Mouse (Mus musculus) lung, embryonic 16.5 days (tissue): ENCODE data around the gene Ucn2. TPM values are rescaled to one million over a fixed set of nuclear protein-coding genes. Genes with fewer than 3 reads are reported as not detected.

Experiments used
- ATAC-seq: fragments of 200-750 bp; cut with Nextera tagmentation; 2 replicates; pipeline ENCODE4 v1.8.0; 2017; ENCODE audit warnings: low read depth, mild to moderate bottlenecking, moderate library complexity
- H3K27ac ChIP-seq: fragments of 300-500 bp; sonication (generic); 2 replicates; pipeline ENCODE4 v1.5.1; 2014; ENCODE audit warnings: mild to moderate bottlenecking, control low read depth, low read length
- H3K27me3 ChIP-seq: fragments of 300-500 bp; sonication (generic); 2 replicates; pipeline ENCODE4 v1.6.1; 2014; ENCODE audit warnings: low read depth, low read length, mixed read lengths; ENCODE audit not compliant: control insufficient read depth, insufficient read depth
- H3K36me3 ChIP-seq: fragments of 300-500 bp; sonication (generic); 2 replicates; pipeline ENCODE4 v1.6.1; 2014; ENCODE audit warnings: low read length; ENCODE audit not compliant: control insufficient read depth, insufficient read depth
- H3K4me1 ChIP-seq: fragments of 300-500 bp; sonication (generic); replicated peaks from 2 replicates; pipeline ENCODE4 v1.6.1; 2014; ENCODE audit warnings: low read length, mixed read lengths; ENCODE audit not compliant: control insufficient read depth, insufficient read depth
- H3K4me2 ChIP-seq: fragments of 300-500 bp; sonication (generic); 2 replicates; pipeline ENCODE4 v1.6.1; 2014; ENCODE audit warnings: low read depth, low read length, control low read depth
- H3K4me3 ChIP-seq: fragments of 300-500 bp; sonication (generic); 2 replicates; pipeline ENCODE4 v1.5.1; 2014; ENCODE audit warnings: mild to moderate bottlenecking, low read length, control low read depth
- H3K9ac ChIP-seq: fragments of 300-500 bp; sonication (generic); 2 replicates; pipeline ENCODE4 v1.6.1; 2014; ENCODE audit warnings: low read length, control low read depth
- H3K9me3 ChIP-seq: fragments of 300-500 bp; sonication (generic); 2 replicates; pipeline ENCODE4 v1.6.1; 2016; ENCODE audit warnings: low read length; ENCODE audit not compliant: control insufficient read depth
- WGBS: fragments of 180-500 bp; shearing (Covaris S2); extraction: QIAGEN DNeasy Blood & Tissue Kit; methylation state at CpG from one replicate; pipeline ENCODE4 v1.1.7; 2014; 5-methylcytosine and 5-hydroxymethylcytosine counted together
- polyA plus RNA-seq: library from polyadenylated mRNA; unstranded; fragments of >200 nt; fragmentation: Nextera tagmentation; extraction: Ambion mirVana; gene quantifications from 2 replicates; pipeline ENCODE4 v1.2.1, GENCODE M21; 2015

Gene Ucn2
- polyA plus RNA-seq, 1 experiment from 2014 or later = not detected

DNA sequence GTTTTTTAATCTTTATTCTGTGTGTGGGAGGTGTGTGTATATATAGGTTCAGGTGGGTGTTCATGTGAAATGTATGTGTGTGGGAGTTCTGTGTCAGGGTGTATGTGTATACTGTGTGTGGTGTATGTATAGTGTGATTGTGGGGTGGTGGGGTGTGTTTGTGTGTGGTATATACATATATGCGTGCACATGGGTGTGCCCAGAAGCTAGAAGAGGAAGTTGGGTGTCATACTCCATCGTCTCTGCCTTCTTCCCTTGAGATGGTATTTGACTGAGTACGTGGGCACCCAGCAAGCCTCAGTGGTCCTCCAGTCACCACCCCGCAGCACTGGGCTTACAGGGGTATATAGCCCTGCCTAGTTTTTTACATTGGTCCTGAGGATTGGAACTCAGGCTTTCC lies 35.6 kb downstream of the Ucn2 start:
- H3K9ac ChIP-seq = no peak overlapping the region
- H3K9me3 ChIP-seq = no peaks in the 10 kb centered on the region
- H3K4me1 ChIP-seq = no peaks in the 10 kb centered on the region
- H3K27ac ChIP-seq = no peak overlapping the region
- ATAC-seq = no peak
- no peak overlapping the region for H3K4me2 ChIP-seq
- H3K27me3 ChIP-seq = no peaks in the 10 kb centered on the region
- no peak overlapping the region for H3K4me3 ChIP-seq
- WGBS = 83% methylated on average over 4 of the region's 4 CpGs
- H3K36me3 ChIP-seq = no peaks in the 10 kb centered on the region

DNA sequence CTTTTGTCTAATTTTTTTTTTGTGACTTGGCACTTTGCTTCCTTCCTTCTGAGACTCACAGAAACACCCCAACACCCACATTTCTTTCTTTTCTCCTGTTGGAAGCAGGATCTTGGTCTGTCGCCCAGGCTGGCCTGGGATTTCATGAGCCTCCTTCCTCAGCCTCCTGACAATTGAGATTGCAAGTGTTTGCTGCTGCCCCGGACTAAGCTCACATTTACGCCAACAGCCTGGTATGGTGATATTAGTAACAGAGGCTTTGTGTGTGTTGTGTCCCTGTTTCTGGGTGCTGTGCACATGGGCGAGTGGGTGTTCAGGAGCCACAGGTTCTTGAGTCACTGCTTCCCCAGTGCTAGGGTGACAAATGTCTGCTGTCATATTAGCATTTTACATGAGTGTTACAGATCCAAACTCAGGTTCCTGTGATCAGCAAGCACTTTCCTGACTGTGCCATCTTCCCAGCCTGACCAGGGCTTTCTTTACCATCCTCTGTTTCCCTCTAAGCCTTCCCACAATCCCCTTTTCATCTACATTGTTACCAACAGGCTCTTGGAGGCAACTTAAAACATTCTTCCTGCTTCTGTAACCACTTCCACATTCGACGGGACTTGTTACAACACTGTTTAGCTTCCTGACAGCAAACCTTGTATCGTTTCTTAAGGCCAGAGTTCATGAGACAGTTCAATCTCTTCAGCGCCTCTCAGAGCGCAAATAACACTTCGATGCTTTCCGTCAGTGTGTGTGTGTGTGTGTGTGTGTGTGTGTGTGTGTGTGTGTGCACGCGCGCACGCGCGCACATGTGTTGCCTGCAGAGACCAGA lies 37.3 kb downstream of the Ucn2 start:
- H3K9me3 ChIP-seq = no peaks in the 10 kb centered on the region
- H3K4me1 ChIP-seq = no peaks in the 10 kb centered on the region
- no peak overlapping the region for H3K9ac ChIP-seq
- H3K27me3 ChIP-seq = no peaks in the 10 kb centered on the region
- no peak for ATAC-seq
- H3K36me3 ChIP-seq = no peaks in the 10 kb centered on the region
- H3K27ac ChIP-seq = no peak overlapping the region
- H3K4me2 ChIP-seq = no peak overlapping the region
- WGBS = 81% methylated on average over 17 of the region's 17 CpGs
- no peak overlapping the region for H3K4me3 ChIP-seq

- Histone ChIP-seq H3K4me2 (no peak overlapping the region), H3K27ac (no peak overlapping the region), H3K4me1 (no peaks in the 10 kb centered on the region), H3K4me3 (no peak overlapping the region), H3K9ac (no peak overlapping the region), H3K27me3 (no peaks in the 10 kb centered on the region), H3K9me3 (no peaks in the 10 kb centered on the region), H3K36me3 (no peaks in the 10 kb centered on the region)
- no peak for ATAC-seq
- 76% methylated on average over 8 of the region's 8 CpGs for WGBS
These were observed 41.7 kb downstream of the Ucn2 start for GRCm38 (mm10) chr9:109027521-109027920.

DNA sequence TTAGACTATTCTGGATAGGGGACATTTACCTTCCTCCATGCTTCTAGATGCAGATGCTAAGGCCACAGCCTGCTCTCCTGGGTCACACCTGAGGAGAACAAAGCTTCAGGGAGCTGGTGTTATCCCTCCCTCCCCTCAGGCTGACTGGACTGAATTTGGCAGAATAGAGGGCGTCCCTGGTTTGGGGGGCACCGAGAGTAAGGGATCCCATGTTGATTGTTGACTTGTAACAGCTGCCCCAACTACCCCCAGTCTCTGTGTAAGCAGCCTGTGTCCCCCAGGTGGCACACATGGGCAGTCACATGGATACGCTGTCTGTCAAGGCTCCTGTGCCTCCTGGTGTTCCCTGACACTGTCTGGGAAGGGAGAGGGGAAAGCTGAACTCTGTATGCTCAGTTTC lies 42.6 kb downstream of the Ucn2 start:
- Histone ChIP-seq H3K4me1 (no peaks in the 10 kb centered on the region), H3K9me3 (no peaks in the 10 kb centered on the region), H3K9ac (no peak overlapping the region), H3K36me3 (no peaks in the 10 kb centered on the region), H3K27me3 (no peaks in the 10 kb centered on the region), H3K27ac (no peak overlapping the region), H3K4me3 (no peak overlapping the region), H3K4me2 (no peak overlapping the region)
- 90% methylated on average over 3 of the region's 3 CpGs for WGBS
- no peak for ATAC-seq

- no peaks in the 10 kb centered on the region for H3K9me3 ChIP-seq
- H3K27me3 ChIP-seq = no peaks in the 10 kb centered on the region
- H3K4me1 ChIP-seq = no peaks in the 10 kb centered on the region
- no peak for ATAC-seq
- no peak overlapping the region for H3K4me2 ChIP-seq
- H3K9ac ChIP-seq = no peak overlapping the region
- 69% methylated on average over 5 of the region's 5 CpGs for WGBS
- no peaks in the 10 kb centered on the region for H3K36me3 ChIP-seq
- no peak overlapping the region for H3K27ac ChIP-seq
- H3K4me3 ChIP-seq = no peak overlapping the region
These were observed 43.1 kb downstream of the Ucn2 start for GRCm38 (mm10) chr9:109028919-109029318.

GRCm38 (mm10) chr9:109030312-109030711 lies 44.5 kb downstream of the Ucn2 start:
- Histone ChIP-seq H3K4me3 (no peak overlapping the region), H3K27me3 (no peaks in the 10 kb centered on the region), H3K27ac (no peak overlapping the region), H3K36me3 (no peaks in the 10 kb centered on the region), H3K4me1 (no peaks in the 10 kb centered on the region), H3K4me2 (no peak overlapping the region), H3K9ac (no peak overlapping the region), H3K9me3 (no peaks in the 10 kb centered on the region)
- no peak for ATAC-seq
- 64% methylated on average over 3 of the region's 3 CpGs for WGBS

DNA sequence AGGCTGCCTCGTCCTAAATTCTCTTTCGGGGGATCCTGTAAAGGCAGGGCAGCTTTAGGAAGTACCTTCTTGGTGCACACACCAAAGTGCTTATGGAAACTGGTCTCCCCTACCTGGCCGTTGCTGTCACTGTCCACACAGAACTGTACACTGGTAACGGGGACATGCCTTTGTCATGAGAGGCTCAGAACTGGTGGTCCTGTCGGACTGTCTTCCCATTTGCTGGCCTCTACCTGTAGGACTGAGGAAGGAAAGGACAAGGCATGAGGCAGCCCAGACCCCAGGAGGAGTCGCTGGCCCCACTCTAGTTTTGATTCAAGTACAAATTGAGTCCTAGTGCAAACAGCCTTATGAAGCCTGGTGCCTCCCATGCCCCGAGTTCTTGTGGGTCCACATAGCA lies 45.2 kb downstream of the Ucn2 start:
- ATAC-seq = no peak
- Histone ChIP-seq H3K4me1 (no peaks in the 10 kb centered on the region), H3K4me3 (no peak overlapping the region), H3K9ac (no peak overlapping the region), H3K27me3 (no peaks in the 10 kb centered on the region), H3K36me3 (no peaks in the 10 kb centered on the region), H3K9me3 (no peaks in the 10 kb centered on the region), H3K4me2 (no peak overlapping the region), H3K27ac (no peak overlapping the region)
- 84% methylated on average over 7 of the region's 7 CpGs for WGBS

GRCm38 (mm10) chr9:109031686-109032085 lies 45.9 kb downstream of the Ucn2 start:
- Histone ChIP-seq H3K9me3 (no peaks in the 10 kb centered on the region), H3K9ac (no peak overlapping the region), H3K27me3 (no peaks in the 10 kb centered on the region), H3K27ac (no peak overlapping the region), H3K36me3 (no peaks in the 10 kb centered on the region), H3K4me1 (no peaks in the 10 kb centered on the region), H3K4me3 (no peak overlapping the region), H3K4me2 (no peak overlapping the region)
- ATAC-seq = no peak
- 71% methylated on average over 8 of the region's 8 CpGs for WGBS

DNA sequence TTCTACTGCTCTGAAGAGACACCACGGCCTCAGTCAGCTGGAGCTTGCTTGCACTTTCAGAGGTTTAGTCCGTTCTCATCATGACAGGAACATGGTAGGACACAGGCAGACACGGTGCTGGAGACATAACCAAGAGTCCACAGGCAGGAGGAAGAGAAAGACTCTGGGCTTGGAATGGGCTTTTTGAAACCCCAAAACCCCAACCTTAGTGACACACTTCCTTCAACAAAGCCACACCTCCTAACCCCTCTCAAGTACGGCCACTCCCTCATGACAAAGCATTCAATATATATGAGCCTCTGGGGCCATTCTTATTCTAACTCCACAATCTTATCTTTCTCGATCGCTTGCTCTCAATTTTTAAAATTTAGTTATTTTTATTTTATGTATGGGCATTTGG lies 46.6 kb downstream of the Ucn2 start:
- no peaks in the 10 kb centered on the region for H3K36me3 ChIP-seq
- H3K4me3 ChIP-seq = no peak overlapping the region
- 79% methylated on average over 6 of the region's 6 CpGs for WGBS

More for the DNA sequence above, 46.6 kb downstream of the Ucn2 start:
- no peak overlapping the region for H3K27ac ChIP-seq
- H3K4me1 ChIP-seq = no peaks in the 10 kb centered on the region
- H3K4me2 ChIP-seq = no peak overlapping the region
- H3K9me3 ChIP-seq = no peaks in the 10 kb centered on the region
- no peak for ATAC-seq
- no peaks in the 10 kb centered on the region for H3K27me3 ChIP-seq
- no peak overlapping the region for H3K9ac ChIP-seq
